Mouse (Mus musculus) cerebellum, adult 9-11 months (tissue): ENCODE results near the gene Umad1.
"Not testable (repeated sequence)": the region's sequence is repeated elsewhere in the genome, so short reads cannot be mapped to it uniquely, and the experiment has no call there.

Experiments used
- DNase-seq: peaks from one replicate; pipeline ENCODE4 v3.0.0; 2022

Umad1 gene

DNA sequence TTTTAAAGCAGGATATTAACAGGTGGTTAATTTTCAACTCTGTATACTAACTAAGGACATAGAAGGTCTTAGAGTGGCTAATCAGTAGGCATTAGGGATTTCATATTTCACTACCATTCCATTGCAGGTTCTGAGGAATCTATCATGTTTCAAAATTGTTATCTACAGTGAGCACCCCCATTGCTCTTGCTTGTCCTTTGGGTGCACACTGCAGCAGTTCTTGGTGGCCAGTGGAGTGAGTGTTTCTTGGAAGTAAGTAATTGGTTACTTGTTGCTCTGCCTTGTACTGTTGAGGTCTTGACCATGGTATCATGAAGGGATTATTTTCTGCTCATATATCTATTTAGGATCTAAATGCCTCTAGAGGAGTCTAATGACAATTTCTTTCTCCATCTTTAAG, 57.1 kb downstream of the Umad1 start:
- DNase-seq, result no peak

DNA sequence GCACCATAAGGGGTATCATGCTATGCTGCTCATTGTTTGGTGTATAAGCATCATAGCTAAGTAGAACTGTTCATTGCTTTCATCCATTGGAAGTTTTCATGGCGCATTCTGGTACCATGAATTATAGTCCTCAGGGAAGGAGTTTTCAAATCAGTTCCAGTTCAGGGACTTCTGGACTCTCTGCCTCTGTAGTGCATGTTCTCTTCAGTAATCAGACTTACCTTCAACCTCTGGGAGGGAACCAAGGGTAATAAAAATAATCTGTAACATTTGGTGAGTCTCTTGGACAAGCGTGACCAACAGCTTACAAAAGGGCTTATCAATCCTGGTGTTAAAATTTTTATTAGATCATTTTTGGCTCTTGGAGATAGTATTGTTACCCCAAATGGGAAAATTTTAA, 60.5 kb downstream of the Umad1 start:
- DNase-seq, result no peak

DNA sequence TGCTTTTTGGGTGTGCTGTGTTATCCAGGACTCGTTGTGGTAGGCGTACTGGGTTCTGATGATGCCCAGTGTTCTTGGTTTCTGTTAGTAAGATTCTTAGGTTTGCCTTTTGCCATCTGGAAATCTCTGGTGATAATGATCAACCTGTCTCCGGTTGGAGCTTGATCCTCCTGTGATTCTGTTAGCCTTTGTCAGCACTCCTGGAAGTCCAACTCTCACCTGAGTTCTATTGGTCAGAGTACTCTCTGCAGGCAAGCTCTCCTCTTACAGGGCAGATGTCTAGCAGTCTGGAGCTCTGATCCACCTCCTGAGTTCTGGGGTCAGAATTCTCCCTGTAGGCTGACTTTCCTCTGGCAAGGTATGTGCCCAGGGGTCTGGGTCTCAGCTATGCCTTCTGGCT, 72.4 kb downstream of the Umad1 start:
- DNase-seq, result not testable (repeated sequence)

DNA sequence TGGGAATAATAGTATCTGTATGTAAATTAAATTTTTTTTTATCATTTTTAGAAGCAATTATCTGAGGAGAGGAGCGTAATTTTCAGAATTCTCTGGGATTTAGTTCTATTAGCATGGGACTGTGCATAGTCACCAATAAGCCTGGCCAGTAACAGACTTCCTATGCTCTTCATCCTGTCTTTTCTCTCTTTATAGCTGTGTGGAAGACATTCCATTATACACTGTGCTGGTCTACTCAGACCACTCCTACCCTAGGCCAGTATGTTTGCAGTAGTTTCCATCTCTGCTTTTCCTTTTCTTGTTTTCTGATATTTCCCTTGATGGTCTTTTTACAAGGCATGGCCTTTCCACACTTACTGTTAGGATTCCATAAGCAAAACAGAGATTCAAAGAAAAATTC, 74.3 kb downstream of the Umad1 start:
- DNase-seq, result no peak

DNA sequence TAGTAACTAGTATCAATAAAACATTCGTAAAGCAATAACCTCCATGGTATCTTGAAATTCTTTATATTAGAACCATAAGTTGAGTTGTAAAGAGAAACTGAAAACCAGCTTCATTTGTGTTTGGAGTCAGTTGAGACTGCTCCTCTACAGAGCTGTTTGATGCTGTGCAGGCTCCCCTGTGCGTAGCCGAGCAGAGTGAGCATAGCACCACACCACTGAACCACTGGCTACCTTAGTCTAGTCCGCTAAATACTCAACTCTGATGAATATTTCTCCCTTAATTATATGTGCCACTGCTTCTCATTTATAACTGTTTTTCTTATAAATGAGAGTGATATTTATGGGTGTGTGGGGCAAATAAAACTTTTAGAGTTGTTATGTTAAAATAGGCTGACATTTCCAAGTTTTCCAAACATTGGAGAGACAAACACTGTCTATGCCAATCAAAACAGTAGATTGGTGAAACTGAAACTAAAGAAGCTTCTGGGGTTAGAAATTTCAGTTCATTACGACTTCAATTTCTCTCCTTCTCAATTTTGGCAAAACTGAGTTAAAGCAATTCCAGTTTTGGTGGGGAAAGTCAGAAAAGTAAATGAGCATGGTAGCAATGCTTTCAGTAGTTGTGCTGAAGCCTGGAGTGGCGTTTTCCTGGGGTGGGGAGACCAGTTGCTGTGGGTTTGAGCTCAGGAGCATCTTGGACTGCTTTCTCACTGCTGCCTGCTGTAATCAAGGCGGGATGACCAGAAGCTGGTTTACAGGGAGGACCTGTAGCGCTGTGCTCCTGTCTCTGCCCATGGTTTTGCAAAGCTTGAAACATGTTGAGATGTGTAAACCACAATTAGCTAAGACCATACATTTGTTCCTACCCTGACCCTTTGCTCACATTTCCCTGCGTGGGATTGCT, 77.7 kb downstream of the Umad1 start:
- DNase-seq, result no peak

DNA sequence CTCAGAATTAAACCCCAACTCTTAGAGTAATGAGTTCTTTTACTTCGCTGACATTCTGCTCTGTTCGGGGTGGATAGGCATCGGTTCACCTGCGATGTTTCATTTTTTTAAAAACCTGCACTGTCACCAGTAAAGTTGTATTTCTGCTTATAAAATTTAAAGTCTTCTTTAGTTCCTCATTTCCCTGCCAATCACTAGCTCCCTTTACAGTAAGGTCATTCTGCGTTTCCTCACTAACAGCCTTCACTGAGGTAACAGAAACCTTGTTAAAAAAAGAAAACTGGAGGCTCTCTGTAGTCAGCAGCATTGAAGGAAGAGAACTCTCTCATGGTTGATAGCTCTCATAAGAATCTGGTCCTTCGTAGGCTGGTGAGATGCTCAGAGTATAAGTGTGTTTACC, 80.4 kb downstream of the Umad1 start:
- DNase-seq, result no peak

DNA sequence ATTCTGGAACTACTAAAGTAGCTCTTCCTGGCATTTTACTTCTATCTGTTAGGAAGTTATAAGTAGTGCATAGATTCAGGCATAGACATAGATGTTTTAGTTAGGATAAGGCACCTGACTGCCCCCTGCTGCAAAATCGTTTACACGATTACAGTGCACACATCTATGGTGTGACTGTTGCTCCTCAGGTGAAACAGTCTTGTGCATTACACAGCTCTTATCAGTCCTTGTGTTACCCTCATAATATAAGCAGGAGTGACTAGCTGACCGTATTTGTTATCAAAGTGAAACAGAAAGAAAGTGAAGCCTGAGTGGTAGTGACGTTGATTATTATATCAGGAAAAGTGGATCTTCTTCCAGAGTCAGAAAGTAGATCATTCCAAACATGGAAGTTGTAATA, 84.2 kb downstream of the Umad1 start:
- DNase-seq, result no peak

DNA sequence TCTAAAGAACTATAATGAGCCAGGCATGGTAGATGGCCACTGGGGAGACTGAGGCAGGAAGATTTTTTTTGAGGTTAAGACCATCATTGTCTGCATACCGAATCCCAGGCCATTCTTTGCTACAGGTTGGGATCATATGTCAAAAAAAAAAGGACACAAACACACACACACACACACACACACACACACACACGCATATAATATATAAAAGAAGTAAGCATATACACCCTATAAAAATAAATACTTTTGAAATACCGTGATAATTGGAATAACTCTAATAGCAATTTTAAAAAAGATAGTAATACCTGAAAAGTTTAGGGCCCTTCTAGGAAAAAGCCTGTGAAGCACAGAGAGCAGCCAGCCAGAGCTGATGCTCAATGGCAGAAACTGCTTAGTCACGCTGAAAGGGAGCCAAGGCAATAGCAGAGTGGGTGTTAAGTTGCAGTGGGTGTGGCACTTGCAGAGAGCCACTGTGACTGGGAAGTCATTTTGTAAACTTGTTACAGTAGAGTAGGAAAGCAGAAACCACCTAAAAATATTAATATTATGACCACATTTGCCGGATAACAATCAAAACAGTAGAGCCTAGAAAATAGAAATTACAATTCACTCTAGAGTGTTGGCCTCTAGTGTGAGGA, 86.2 kb downstream of the Umad1 start:
- no peak for DNase-seq

DNA sequence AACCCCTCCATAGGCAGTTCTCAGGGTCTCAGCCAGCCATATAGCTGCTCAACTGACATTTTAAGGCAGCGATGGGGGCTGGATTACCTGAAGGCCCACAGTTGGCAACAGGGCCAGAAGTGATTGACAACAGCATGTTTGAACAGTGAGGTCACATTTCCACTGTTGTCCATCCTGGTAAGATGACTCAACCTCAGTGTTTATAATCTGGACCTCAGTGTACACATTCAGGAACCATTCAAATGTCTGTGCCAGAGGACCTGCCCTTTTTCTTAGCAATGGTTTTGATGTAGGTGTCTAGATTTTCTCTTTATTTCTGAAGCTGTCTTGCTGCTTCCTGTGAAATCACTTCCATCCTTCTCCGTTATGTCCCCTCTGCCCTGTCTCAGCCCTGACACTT, 88.1 kb downstream of the Umad1 start:
- DNase-seq, result no peak

DNA sequence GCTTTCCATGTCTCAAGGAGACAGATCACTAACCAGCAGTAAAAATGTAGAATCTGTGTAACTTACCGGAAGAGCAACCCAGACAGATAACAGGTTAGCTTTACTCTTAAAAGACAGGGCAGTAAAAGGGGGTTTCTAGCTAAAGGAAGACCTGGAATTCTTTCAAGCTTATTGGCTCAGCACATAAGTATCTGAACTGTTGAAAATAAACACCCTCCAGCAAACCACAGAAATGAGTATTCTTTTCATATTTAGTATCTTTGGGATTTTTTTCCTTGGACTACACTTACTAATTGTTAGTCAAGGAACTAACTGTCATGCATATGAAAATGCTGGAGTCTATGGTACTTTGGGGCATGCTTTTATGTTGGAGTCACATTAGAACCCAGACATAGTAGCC, 89.3 kb downstream of the Umad1 start:
- no peak for DNase-seq

DNA sequence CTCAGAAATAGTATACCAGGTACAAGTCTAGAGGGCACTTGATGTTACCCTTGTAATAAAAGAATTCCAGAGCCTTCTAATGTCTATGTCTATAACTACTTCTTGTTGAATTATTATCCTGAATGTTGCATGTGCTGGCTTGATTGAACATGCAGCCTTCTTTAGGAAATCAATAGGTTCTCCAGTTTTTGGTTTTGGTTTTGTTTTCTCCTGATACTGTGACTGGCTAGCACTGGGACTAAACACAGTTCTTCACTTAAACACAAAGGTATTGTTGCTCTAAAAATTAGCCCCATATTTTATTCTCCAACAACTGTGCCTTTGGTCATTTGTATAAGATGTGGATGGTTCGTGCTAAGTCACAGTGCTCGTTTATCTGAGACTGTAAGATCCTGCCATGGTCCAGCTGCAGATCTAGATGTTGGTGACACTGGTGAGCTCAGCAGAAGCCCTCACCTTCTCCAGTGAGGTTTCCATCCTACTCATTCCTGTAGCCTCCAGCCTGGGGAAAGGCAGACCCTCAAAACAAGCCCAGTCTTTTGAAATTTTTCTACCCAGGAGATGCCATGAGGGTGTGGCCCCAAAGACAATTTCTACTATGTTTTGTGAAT, 90.1 kb downstream of the Umad1 start:
- DNase-seq, result no peak

DNA sequence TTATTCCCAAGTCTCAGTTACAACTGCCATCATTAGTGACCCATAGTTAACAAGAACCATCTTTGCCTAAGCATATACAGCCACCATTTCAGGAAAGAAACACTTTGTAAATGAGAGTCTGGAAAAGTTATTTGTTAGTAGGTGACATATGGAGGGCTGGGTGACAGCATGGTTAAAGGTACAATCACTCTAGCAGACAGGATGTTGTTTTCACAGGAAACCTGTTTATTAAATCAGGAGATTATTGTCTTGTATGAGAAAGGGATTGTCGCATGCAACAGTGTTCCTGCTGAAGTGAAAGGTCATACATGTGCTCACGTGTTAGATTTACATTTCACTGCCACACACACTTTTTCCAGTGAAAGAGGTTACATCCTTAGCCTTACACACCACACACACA, 92.4 kb downstream of the Umad1 start:
- no peak for DNase-seq

DNA sequence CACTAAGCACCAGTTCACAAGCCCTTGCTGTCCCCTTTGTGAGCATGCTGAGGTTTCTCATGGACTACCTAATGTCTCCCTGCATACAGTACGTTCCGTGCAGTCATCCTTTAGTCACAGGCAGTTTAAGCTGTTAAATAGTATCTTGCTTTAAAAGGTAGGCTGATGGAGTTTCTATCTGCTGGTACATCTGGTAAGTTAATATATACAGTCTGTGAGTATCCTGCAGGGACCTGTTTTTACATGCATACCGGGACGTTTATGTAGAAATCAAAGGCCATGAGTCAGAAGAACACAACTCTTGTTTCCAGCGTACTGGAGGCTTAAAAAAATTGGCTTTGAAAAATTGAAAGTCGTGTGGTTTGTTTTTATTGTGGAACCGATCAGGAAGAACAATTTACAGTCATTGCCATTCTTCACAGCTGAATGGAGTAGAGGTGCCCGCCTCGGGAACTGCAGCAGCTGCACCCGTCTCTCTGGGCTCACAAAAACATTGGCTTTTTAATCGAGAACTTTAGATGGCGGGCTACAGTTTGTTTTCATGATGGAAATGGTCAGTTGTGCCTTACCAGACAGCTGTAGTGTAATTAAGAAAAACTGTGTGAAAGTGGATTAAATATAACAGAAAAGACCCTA, 93.6 kb downstream of the Umad1 start:
- no peak for DNase-seq

DNA sequence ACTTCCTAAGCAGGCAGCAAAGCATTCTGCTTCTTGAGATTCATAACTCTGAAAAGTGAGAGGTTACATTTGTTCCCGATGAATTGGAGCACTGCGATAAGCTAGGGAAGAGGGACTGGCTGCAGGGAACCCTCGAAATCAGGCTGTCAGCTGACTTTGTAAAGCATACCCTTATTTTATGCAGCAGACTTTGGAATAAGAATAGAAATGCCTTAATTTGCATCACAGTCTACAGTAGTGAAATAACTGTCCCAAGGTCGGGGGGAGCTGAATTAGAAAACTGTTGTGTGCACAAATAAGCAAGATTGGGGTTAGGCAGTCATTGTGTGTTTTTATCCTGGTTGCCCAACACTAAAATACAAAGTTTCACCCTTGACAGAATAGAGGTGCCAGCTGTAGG, 94.4 kb downstream of the Umad1 start:
- DNase-seq, result no peak

DNA sequence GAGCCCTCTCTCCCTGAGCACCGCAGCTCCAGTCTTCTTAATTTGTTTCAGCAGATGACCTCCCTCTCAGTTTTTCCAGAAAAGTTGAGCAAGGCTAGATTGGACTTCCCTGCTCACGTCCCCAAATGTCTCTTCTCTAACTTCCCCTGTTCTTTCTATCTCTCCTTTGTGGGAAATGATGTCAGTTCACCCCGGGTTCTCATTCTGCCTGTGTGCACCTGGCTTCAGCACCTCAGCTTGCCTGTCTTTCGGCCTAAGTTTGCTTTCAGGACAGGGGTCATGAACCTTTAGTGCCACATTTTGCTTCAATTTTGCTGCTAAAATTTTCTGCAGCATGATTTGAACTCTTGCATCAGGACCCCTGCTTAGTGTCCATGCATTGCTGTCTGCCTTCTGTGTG, 95.8 kb downstream of the Umad1 start:
- DNase-seq, result no peak

DNA sequence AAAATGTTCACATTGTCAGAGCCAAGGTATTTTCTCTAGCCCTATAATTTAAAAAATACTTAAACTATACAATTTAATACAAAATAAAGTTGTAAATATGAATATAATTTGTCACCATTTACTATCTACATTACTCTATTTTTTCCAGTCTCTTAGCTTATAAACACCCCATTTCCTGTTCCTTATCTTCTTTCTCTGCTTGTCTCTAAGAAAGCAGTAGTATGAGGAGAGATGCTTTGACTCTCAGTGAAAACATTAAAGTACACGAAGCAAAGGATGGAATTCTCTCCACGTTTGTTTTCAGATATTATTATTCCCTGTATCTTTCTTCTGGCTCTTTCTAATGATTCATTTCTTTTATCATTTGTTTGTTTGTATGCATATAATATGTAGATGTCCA, 99.1 kb downstream of the Umad1 start:
- DNase-seq, result no peak

DNA sequence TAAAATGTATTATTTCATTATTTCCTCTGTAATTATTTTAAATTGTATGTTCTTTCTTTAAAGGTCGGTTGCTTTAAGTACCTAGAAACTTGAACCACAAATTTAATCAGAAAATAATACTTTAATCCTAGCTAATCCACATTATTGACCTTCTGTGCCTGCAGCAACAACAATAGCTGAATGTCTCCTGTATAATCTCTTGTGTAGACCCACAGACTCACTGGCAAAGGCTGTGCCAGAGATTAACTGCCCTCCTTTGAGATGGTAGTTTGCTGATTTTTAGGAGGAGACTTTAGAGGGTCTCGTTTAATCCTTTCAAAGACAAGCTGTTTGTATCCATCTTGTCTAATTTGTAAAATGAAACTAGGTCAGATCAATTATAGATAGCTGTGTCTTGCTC, 99.7 kb downstream of the Umad1 start:
- no peak for DNase-seq

DNA sequence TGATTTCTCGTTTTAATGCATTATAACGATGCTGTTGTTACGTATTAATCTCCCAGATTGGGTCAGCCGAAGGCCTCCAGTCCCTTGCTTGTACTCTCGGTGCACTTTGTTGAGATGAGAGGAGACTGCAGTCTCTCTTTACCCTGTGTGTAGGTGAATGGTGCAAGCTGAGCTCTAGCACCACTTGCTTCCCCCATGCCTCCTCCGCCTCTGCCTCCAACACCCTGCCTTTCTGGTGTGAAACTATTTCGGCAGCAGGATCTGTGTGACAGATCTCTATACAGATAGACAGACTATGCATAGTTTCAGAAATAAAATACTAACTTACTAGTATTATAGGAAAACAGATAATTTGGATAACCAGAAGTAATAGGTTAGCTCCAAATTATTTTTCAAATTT, 101.7 kb downstream of the Umad1 start:
- DNase-seq, result no peak

DNA sequence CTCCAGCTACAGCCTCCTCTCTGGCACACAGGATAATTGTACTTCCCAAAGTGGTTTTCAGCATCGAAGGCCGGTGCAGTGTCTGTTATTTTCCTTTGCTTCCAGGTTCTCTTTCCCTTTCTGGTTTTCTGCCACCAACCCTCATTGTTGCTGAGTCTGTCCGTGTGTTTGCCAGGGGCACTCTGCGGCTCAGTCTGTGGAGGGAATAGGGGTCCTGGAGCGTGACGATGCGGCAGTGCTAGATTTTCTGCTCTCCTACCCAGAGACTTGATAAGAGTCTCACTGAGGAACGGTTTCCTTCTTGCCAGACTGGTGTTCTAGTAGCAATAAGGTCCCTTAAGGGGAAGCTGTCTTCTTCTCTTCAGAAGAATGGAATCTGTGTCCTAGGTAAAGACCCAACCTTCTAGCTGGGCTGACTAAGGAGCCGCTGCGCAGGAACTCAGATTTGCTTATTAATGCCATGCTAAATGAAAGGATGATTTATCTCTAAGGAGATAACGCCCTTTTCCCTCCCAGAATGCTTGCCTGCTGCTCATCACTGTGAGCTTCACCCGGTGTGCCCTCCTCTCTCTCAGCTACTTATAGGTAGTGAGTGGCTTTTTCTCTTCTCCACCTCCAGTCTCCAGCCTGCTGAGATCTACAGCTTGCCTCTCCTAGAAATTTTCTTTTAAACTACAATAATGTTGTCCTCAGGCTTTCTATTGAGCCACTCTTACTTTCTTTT, 105.1 kb downstream of the Umad1 start:
- DNase-seq, result no peak

DNA sequence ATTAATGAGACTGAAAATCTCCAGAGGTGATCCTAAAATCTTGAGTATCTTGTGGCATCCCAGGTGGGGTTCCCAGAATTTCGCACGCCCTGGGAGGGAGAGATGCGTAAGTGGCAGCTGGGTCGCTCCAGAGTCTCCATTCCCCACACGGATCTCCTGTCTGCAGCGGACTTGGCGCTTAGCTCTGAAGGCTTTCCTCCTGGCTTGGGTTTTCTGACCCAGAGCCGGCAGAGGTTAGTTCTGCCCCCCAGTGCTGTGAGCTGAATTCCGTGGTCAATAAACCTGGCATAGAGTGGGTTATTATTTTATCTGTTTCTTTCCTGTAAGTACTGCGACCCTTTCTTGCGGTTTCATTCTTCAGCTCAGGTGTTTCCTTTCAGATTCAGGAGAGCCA, 105.7 kb downstream of the Umad1 start:
- DNase-seq, result no peak

DNA sequence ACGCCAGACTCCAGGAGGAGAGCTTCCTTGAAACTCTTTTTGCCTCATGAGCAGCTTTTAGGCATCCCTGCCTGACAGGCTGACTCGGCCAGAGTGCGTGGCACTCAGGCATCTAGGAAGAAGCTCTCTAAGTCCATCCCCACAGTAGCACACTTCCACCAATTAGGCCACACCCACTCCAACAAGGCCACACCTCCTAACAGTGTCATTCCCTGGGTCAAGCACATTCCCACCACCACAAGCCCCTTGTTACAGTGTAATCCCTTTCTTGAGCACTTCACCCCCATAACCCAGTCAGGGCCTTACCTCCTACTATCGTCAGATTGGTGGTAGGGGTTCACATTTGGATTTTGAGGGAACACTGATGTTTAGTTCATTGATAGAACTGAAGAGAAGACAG, 108.6 kb downstream of the Umad1 start:
- no peak for DNase-seq

DNA sequence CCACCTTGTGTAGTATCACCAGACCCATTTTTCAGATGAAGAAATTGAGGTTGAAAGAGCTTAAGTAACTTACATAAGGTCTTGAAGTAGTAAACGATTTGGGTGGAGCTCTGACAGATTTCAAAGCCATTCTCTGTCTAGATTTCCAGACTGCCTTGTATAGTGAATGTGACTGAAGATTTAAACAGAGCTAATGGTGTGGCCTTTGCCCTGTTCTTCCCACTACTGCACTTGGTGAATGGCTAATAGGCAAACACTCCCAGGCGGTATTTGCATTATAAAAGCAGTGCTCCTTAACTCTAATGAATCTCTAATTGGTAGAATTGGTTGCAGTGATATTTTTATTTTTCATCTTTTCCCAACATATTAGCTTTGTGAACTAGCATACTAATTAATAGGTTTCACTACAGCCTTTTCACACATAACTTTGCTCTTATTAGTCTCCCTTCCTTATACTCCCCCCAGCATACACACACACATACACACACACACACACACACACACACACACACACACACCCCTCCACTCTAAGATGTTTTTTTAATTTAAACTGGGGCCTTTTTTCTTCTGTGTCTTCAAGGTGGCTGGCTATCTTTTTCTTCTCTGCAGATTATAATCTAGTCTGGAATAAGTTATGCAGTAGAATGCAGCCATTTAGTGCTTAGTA, 109.2 kb downstream of the Umad1 start:
- no peak for DNase-seq

DNA sequence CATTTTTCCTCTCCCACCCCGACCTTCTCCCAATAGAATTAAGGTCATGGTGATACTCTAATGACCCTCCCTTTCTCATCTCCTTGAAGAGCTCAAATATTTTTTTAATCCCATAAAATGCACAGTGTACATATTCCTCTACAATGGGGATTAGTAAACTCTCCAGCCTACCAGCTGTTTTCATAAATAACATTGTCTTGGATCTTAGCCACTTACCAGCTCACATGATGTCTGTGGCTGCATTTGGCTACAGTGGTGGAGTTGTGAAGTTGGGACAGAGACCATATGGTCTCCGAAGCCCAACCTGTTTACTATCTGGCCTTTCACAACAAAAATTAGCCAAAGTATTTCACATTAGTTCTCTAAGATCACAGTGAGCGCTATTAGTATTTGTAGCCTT, 111.5 kb downstream of the Umad1 start:
- DNase-seq, result no peak
